Mouse (Mus musculus): ENCODE measurements around the gene Gjb3. TPM values are rescaled to one million over a fixed set of nuclear protein-coding genes. Genes with fewer than 3 reads are reported as not detected.

Gene Gjb3
- polyA plus RNA-seq, 1 experiment: 0.48 TPM

- peak; percentile 46; the same call in 1 of the 2 replicates for TF ChIP-seq CTCF (IDR thresholded peaks at IDR 0.05; ENCODE audit: borderline replicate concordance, extremely low read depth, insufficient read depth, insufficient read length)
- TF ChIP-seq POLR2A (IDR thresholded peaks at IDR 0.05; ENCODE audit: borderline replicate concordance, extremely low read depth, insufficient read depth, insufficient read length, poor library complexity, severe bottlenecking): no peak
- no peak for DNase-seq (ENCODE audit: low read depth)
Observed at GRCm38 (mm10) chr4:127363331-127363730, 32.7 kb upstream of the Gjb3 start.

GRCm38 (mm10) chr4:127362520-127362919 lies 31.9 kb upstream of the Gjb3 start:
- DNase-seq (ENCODE audit: low read depth): no peak
- TF ChIP-seq POLR2A (IDR thresholded peaks at IDR 0.05; ENCODE audit: borderline replicate concordance, extremely low read depth, insufficient read depth, insufficient read length, poor library complexity, severe bottlenecking) (no peak), CTCF (IDR thresholded peaks at IDR 0.05; ENCODE audit: borderline replicate concordance, extremely low read depth, insufficient read depth, insufficient read length) (no peak)

- no peak for DNase-seq (ENCODE audit: low read depth)
- TF ChIP-seq CTCF (IDR thresholded peaks at IDR 0.05; ENCODE audit: borderline replicate concordance, extremely low read depth, insufficient read depth, insufficient read length): no peak
Observed at GRCm38 (mm10) chr4:127358018-127358417, 27.4 kb upstream of the Gjb3 start, which contains the start of gene Gjb5. Gjb5 (minus strand) TSS chr4:127358181.

DNA sequence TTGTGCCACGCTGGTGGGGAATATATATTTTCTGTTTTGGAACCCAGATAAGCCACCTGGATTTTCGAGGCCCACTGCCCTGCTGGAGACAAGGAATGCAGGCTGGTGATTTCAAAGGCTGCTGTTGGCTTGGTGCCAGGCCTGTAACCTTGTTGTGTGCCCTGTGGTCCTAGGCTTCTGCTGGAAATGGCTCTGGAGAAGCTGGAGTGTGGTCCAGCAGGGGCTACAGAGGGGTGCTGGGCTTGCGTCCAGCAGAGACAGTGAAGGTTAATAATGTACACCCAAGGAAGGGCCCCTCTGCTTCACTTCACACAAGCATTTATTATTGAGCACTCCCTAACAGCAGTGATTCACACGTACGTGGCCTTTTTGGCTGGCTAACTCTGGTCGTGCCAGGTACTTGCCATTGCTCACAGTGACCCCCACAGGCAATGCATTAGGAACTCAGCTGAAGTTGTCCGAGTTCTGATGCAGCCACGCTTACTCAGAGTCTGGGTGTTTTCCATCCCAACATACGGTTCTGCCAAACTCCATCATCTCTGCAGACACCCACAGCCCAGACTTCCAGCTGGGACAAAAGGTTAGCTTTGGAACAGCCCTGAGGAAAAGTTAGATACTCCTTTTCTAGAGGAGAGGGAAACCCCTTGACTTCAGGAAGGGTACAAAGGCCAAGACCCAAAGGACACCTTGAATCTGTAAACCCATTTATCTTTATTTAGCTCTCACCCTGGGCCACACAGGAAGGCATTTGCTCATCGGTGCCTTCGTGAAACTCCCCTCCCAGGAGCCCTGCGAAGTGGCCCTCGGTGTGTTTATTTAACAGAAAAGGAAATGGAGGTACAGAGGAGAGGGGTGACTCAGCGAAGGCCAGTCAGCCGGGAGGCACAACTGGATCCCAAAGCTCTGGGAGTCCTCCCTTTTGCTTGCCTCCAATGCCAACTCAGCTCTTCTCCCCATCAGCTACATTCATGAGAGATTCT lies 24.2 kb upstream of the Gjb3 start:
- TF ChIP-seq CTCF (IDR thresholded peaks at IDR 0.05; ENCODE audit: borderline replicate concordance, extremely low read depth, insufficient read depth, insufficient read length): no peak
- TF ChIP-seq POLR2A (IDR thresholded peaks at IDR 0.05; ENCODE audit: borderline replicate concordance, extremely low read depth, insufficient read depth, insufficient read length, poor library complexity, severe bottlenecking): no peak
- peak; percentile 12 for DNase-seq (ENCODE audit: low read depth)

DNA sequence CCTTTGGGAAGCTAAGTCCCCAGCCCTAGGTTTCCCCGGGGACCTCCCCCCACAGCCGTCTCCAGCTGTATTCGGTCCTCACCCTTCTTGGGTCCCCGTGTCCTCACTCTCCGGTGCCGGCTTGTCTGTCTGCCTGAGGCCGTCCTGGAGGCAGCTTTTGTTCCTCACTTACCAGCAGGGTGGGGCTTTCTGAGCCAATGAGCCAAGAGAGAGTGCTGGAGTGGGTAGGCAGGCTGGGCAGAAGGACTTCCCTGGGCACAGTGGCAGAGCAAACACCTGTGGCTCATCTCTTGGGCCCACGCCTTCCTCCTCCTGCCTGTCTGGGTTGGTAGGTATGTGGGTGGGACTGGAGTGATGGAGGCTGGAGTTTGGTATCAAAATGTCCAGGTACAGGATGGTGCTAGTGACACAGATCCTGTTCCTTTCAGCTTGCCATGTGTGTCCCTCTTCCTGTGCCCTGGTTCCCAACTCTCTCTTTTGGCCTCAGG lies 23.4 kb upstream of the Gjb3 start, which contains the start of gene Gjb4:
TSS of gene Gjb4 (minus strand) at position 131 of the 488 bp plus-strand sequence.
- TF ChIP-seq POLR2A (IDR thresholded peaks at IDR 0.05; ENCODE audit: borderline replicate concordance, extremely low read depth, insufficient read depth, insufficient read length, poor library complexity, severe bottlenecking) (no peak), CTCF (IDR thresholded peaks at IDR 0.05; ENCODE audit: borderline replicate concordance, extremely low read depth, insufficient read depth, insufficient read length) (no peak)
- DNase-seq (ENCODE audit: low read depth): no peak

DNA sequence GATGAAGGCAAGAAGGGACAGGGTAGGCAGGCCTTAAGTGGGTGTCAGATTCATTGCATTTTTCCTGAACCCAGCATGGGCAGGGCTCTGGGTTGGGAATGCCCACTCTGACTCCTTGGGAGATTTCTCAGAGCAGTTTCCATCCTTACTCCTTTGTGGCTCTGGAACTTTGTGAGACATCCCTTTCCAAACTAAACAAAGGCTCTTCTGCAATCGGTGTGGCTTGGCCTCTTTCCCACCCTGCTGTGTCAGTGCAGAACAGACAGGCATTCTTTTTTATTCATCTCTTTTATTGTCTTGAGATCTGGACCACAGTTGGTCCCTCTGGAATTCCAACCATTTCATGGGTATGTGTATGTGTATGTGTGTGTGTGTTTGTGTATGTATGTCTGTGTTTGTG lies 21.9 kb upstream of the Gjb3 start:
- peak; percentile 28 for DNase-seq (ENCODE audit: low read depth)
- TF ChIP-seq POLR2A (IDR thresholded peaks at IDR 0.05; ENCODE audit: borderline replicate concordance, extremely low read depth, insufficient read depth, insufficient read length, poor library complexity, severe bottlenecking): no peak
- TF ChIP-seq CTCF (IDR thresholded peaks at IDR 0.05; ENCODE audit: borderline replicate concordance, extremely low read depth, insufficient read depth, insufficient read length): no peak

- no peak for DNase-seq (ENCODE audit: low read depth)
- TF ChIP-seq POLR2A (IDR thresholded peaks at IDR 0.05; ENCODE audit: borderline replicate concordance, extremely low read depth, insufficient read depth, insufficient read length, poor library complexity, severe bottlenecking) (no peak), CTCF (IDR thresholded peaks at IDR 0.05; ENCODE audit: borderline replicate concordance, extremely low read depth, insufficient read depth, insufficient read length) (no peak)
Observed at GRCm38 (mm10) chr4:127349560-127350300, 19.1 kb upstream of the Gjb3 start.

DNA sequence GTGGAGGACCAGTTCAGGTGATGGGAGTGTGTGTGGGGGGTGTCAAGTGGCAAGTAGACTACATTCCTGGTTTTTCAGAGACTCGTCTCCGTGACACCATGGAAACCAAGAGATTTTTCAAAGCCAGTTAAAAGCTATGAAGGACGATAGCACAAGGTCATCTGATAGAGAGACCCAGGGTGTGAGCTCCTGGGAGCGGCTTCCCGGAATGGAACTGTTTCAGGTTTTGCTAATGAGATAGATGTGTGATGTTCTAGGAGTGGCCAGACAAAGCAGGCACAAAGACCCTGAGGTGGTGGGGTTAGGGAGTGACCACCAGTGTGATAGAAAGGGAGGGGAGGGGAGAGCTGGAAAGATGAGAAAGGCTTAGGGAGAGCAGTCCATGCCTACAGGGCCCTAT lies 14.4 kb upstream of the Gjb3 start:
- TF ChIP-seq POLR2A (IDR thresholded peaks at IDR 0.05; ENCODE audit: borderline replicate concordance, extremely low read depth, insufficient read depth, insufficient read length, poor library complexity, severe bottlenecking) (no peak), CTCF (IDR thresholded peaks at IDR 0.05; ENCODE audit: borderline replicate concordance, extremely low read depth, insufficient read depth, insufficient read length) (no peak)
- DNase-seq (ENCODE audit: low read depth): no peak

GRCm38 (mm10) chr4:127341372-127341771 lies 10.7 kb upstream of the Gjb3 start:
- no peak for DNase-seq (ENCODE audit: low read depth)
- TF ChIP-seq CTCF (IDR thresholded peaks at IDR 0.05; ENCODE audit: borderline replicate concordance, extremely low read depth, insufficient read depth, insufficient read length): no peak
- TF ChIP-seq POLR2A (IDR thresholded peaks at IDR 0.05; ENCODE audit: borderline replicate concordance, extremely low read depth, insufficient read depth, insufficient read length, poor library complexity, severe bottlenecking): no peak

- TF ChIP-seq CTCF (IDR thresholded peaks at IDR 0.05; ENCODE audit: borderline replicate concordance, extremely low read depth, insufficient read depth, insufficient read length) (no peak), POLR2A (IDR thresholded peaks at IDR 0.05; ENCODE audit: borderline replicate concordance, extremely low read depth, insufficient read depth, insufficient read length, poor library complexity, severe bottlenecking) (no peak)
Observed at GRCm38 (mm10) chr4:127337668-127338067, 7.0 kb upstream of the Gjb3 start.

DNA sequence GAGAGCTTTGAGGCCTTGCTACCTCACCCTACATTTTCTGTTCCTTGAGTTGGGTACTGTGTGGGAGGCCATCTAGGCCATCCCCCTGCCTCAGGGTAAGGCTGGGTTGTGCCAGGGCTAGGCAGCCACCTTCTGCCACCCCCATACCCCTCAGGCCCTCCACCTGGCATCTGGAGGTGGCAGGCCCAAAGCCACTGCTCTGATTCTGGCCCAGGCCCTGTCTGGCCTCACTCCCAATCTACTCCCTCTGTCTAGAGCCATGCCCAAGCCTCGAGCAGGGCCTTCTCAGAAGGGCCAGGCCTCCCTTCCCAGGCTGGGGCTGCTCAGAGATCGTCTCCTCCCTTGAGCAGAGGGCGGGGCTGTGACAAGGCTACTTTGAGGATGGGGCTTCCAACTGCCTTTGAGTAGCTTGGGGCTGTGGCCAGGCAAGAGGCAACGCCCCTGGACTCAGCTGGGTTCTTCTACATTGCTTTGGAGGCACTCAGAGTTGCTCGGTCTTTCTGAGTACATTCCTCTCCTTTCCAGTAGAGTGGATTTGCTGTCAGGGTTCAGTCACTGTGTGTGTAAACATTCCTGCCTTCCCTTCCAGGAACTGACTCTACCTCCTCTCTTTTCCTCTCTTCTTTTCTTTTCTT lies 4.3 kb upstream of the Gjb3 start:
- TF ChIP-seq POLR2A (IDR thresholded peaks at IDR 0.05; ENCODE audit: borderline replicate concordance, extremely low read depth, insufficient read depth, insufficient read length, poor library complexity, severe bottlenecking): no peak
- TF ChIP-seq CTCF (IDR thresholded peaks at IDR 0.05; ENCODE audit: borderline replicate concordance, extremely low read depth, insufficient read depth, insufficient read length): no peak
- no peak for DNase-seq (ENCODE audit: low read depth)

More at GRCm38 (mm10) chr4:127337668-127338067, 7.0 kb upstream of the Gjb3 start:
- no peak for DNase-seq (ENCODE audit: low read depth)

Measured in brain, embryonic 14.5 days (tissue).